Mouse (Mus musculus): ENCODE results near the gene Sema3b.

The Sema3b gene

GRCm38 (mm10) chr9:107612945-107613569 lies 4.0 kb upstream of the Sema3b start:
- no peak for DNase-seq (ENCODE audit: low read depth, low spot score)

DNA sequence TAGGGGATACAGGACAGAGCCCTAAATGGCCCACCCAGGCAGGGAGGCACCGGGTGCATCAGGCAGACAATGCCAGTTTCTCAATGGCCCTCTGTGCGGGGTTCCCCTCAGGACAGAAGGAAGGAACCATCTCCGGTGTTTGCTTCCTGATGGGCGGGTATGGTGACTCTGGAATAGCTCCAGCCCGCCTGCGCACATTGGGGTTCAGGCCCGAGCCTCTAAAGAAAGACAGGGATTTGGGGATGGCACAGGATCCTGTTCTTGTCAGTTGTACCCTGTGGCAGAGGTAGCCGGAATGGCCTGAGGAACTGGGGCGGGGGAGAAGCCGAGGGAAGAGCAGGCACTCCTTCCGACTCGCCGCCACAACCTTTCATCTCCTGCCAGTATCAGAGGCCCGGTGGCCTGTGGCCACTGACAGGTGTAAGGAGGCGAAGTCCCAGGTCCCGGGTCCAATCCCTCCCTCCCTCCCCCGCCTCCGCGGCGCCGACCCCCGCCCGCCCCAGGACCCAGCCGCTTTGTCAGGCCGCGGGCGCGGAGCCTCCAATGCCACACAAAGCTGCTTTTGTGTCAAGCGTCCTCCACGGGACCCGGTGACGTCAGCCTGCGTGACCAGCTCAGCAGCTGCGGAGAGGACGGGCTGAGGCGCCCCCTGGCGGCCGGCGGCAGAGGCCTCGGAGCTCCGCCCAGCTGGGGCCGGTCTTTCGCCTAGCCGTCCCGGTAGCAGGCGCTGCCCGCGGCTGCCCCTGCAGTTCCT lies 3.3 kb upstream of the Sema3b start:
- DNase-seq (ENCODE audit: low read depth, low spot score) = peak; percentile 98

DNA sequence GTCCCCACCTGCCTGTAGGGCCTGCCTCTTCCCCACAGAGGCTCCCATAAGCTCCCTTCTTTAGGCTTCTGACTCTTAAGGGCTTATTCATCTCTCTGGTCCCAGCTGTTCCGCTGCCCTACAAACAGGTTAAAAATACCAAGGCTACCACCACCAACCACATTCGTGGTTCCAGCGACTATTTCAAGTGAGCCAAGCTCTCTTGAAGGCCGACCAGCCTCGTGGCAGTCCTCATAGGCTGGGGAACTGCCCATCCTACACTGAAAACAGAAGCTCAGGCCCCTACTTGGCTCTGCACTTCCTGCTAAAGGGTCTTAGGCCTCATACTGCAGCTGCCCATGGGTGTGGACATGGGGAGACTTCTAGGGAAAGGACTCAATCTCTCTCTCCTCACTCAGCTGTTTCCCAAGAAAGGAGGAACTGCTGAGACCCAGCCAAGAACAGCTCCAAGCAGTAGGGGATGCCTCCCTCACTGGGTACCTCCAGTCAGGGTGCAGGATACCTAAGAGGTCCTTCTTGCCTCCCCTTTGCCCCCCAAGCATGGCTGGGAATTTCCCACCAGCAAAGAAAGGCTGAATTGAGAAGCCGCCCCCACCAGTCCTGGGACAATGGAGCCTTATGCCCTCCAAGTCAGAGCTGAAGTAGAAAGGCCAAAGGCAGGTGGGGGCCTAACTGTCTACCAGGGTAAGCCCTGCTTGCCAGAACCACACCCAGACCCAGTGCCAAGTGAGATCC lies 2.6 kb upstream of the Sema3b start:
- DNase-seq (ENCODE audit: low read depth, low spot score) = no peak

DNA sequence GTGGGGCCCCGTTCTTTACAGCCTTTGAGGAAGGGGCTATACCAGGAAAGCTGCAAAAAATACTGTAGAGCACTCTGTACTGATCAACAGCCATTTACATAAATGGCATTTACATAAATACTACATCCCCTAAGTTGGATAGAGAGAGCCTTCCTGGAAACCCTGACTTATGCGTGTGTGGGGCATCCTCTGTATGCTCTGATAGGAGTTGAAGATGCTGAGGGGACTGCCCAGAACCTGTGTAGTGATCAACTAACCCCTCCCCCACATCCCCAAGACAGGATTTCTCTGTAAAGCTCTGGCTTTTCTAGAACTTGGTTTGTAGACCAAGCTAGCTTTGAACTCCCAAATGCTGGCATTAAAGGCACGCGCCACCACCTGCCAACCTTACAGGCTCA lies 403 bp upstream of the Sema3b start:
- DNase-seq (ENCODE audit: low read depth, low spot score) = no peak

- DNase-seq (ENCODE audit: low read depth, low spot score) = no peak
Measured at GRCm38 (mm10) chr9:107607653-107608245, 1.3 kb downstream of the Sema3b start.

DNA sequence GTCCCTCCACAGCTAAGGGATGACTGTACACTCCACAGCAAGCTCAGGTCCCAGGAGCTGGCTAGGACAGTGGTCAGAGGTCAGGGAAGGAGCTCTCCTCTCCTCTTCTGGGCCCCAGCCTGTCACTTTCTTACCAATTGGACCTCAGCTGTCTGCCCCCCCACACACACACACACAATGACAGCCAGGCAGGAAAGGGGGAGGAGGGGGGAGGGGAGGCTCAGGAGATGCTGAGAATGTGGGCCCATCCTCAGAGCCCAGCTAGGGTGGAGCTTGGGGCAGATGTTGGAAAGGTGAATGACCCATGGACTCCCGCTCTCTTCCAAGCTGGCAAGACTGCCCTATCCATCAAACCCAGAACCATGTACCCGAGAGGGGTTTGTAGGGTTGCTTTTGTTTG lies 2.0 kb downstream of the Sema3b start:
- DNase-seq (ENCODE audit: low read depth, low spot score) = no peak

DNA sequence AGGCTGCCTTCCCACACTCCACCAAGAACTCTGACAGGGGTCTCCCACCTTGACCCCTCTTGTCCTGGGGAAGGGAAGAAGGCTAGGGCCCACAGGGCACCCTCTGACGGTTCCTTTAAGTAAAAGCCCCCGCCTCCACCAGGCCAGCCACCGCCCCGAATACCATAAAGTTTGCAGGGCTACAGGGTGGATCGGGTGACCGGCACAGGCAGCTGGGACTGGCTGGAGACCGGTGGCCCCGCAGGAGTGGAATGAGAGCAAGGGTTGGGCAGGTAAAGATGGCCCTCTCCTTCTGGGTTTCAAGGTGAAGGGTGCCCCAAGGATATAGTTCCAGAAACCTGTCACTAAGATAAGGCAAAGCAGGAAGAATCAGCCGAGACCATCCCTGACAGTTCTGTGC lies 2.4 kb downstream of the Sema3b start:
- DNase-seq (ENCODE audit: low read depth, low spot score) = no peak

GRCm38 (mm10) chr9:107605041-107605661 lies 3.9 kb downstream of the Sema3b start:
- DNase-seq (ENCODE audit: low read depth, low spot score) = no peak

GRCm38 (mm10) chr9:107603251-107603650 lies 5.8 kb downstream of the Sema3b start:
- no peak for DNase-seq (ENCODE audit: low read depth, low spot score)

GRCm38 (mm10) chr9:107602068-107602648 lies 6.9 kb downstream of the Sema3b start:
- peak; percentile 84 for DNase-seq (ENCODE audit: low read depth, low spot score)

DNA sequence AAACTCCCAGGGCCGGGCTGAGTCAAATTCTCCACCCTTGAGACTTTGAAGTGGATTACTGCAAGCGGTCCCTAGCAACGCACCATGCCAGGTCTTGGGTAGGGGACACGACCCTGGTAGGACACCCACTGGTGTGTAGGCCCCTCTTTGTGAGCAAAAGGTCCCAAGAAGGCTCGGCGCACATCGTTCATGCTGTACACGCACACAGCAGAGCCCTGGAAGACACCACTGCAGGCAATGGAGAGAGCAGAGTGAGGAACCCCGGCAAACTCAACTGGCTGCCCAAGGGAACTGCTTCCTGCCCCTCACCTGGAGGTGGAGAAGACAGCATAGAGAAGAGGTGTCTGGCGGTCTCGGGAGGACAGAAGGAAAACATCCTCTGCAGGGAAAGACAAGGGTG lies 7.8 kb downstream of the Sema3b start:
- DNase-seq (ENCODE audit: low read depth, low spot score) = no peak

DNA sequence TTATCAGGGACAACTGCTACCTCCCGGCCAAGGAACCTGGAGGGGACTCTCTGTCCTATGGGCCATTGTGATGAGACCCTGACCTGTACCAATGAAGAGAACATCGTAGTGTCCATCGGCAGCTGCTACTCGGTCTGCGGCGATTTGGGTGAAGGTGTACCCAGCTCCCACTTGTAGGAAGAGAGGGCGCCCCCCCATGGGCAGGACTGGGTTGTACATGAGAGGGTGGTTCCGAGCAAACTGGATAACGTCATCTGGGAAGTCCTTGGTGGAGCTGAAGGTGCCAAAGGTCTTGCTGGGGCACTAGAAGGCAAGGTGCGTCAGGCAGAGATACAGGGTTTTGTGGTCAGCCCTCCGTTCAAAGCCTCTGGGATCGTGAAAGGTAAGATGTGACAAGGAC lies 8.3 kb downstream of the Sema3b start:
- no peak for DNase-seq (ENCODE audit: low read depth, low spot score)

DNA sequence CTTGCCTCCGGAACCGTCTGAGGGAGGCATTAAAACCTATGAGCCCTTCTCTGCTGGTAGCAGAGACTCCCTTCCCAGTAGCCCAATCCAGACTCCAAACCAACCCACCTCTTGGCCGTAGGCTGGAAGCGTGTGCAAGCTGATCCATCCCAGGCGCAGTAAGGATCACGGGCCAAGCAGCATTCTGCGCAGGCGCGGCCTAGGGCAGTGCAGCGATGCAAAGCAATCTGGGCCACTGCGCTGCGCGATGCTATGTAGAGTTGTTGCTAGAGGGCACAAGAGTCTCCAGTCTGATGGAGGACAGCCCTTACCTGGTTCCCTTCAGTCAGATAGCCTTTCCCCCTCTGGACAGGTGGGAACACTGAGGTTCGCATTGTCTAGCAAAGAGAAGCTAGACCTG lies 9.2 kb downstream of the Sema3b start:
- no peak for DNase-seq (ENCODE audit: low read depth, low spot score)

DNA sequence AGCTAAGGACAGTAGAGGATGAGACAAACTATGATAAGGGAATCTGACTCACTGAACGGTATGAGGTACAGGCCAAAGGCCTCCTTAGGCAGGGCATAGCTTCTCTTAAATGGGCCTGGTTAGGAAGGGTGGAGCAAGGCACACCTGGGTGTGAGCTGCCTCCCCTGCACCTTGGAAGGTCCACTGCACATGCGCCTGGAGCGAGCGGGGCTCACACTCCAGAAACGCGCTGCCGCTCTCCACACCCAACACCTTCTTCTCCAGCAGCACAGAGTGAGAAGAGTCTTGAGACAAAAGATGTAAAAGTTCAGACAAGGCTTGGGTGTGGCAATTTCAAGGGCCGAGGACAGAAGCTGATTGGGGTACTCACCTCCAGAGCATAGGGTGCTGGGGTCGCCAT lies 9.6 kb downstream of the Sema3b start:
- DNase-seq (ENCODE audit: low read depth, low spot score) = no peak

- no peak for DNase-seq (ENCODE audit: low read depth, low spot score)
Measured at GRCm38 (mm10) chr9:107598385-107598784, 10.6 kb downstream of the Sema3b start.

DNA sequence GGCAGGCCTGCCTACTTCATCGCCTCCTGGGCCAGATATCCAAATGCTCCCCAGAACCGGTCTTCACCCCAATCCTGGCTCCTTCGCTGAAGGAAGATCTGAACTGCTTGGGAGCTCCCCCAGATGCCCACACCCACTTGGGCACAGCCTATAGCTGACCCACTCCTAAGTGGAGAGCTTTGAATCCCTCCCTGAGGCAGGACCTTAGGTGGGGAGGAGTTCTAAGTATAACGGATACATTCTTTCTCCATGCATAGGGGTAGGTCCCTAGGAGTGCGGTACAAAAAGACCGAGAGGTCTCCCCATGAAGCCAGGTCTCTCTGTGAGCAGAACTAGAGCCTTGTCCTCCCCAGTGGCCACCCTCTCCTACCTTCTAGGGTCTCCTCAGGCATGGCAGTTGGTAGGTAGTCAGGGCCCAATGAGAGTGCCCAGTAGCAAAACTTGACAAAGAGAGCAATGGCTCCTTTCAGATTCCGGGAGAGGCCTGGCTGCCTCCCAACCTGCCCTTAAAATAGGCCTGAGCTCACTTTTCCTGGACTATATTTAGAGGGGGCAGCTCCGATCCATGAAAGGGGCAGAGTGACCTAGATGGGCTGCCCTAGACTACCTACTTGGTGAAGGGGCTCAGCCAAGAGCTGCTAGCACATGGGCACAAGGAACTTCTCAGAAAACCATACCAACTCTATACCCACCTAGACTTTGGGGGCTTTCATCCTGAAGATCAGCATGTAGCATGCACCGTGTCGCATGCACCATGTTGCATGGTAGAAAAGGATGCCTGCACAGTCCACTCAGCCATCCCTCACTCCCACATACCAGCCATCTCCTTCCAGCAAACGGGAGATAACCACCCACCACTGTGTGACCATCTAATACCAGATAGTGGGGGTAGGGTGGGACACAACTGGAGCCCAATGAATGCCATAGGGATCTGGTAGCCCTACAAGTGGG lies 12.1 kb downstream of the Sema3b start:
- no peak for DNase-seq (ENCODE audit: low read depth, low spot score)

GRCm38 (mm10) chr9:107594281-107595062 lies 14.6 kb downstream of the Sema3b start:
- no peak for DNase-seq (ENCODE audit: low read depth, low spot score)

- no peak for DNase-seq (ENCODE audit: low read depth, low spot score)
Measured at GRCm38 (mm10) chr9:107593101-107593976, 15.7 kb downstream of the Sema3b start.

- no peak for DNase-seq (ENCODE audit: low read depth, low spot score)
Measured at GRCm38 (mm10) chr9:107590773-107591060, 18.3 kb downstream of the Sema3b start.
